Mouse (Mus musculus) c-Kit-positive CD71-positive TER-119-negative erythroid progenitor cells, embryonic 14.5 days (primary cell): Measurements from ENCODE around the gene Btbd35f8.
"Not testable (repeated sequence)": the region's sequence is repeated elsewhere in the genome, so short reads cannot be mapped to it uniquely, and the experiment has no call there.

Experiments
- DNase-seq: peaks from one replicate; pipeline ENCODE4 v3.0.0-alpha.2; 2013; ENCODE audit warnings: low read depth

Btbd35f8 gene

GRCm38 (mm10) chrX:34450224-34450623, at the start of gene Btbd35f8:
Btbd35f8 (plus strand) TSS chrX:34450524.
- DNase-seq, result not testable (repeated sequence)
